32 mouse cellular contexts compared by ENCODE assay signal in genomic region chr1:171568436-171568835, GRCm38 (mm10). TPM values are rescaled to one million over a fixed set of nuclear protein-coding genes. Genes with fewer than 3 reads are reported as not detected.
A peak's percentile ranks its signal among the peaks of the same experiment; 100 is the strongest.
DNase-seq lines count a peak whose midpoint lies in the region; TF ChIP-seq lines count a peak whose summit lies in the region.
"Had no signal": no experiment of that assay in that cellular context is flagged by ENCODE, and none has a peak within 500 bp of the region (broad histone marks: within the 10 kb centered on the region; RNA-seq: fewer than 3 reads in every experiment).

No protein-coding gene starts in this region.

- TF ChIP-seq CTCF in left cerebral cortex, adult 2 months (IDR thresholded peaks at IDR 0.05) = peak; percentile 17; the same call in 1 of the 2 replicates

- peak in 1 of 2 experiments; percentile 9 for DNase-seq in left cerebral cortex, adult 2 months (ENCODE audit: extremely low spot score in 1 of 2, low spot score in 2 of 2)
- DNase-seq in left cerebral cortex, postnatal 25 days (ENCODE audit: low spot score in 2 of 2) = no peak
- DNase-seq in A20 (ENCODE audit: low read depth, low spot score) (peak; percentile 81), NIH3T3 (ENCODE audit: low read depth) (peak; percentile 15)
- DNase-seq in cerebellum, postnatal 25 days = no peak
- no peak for DNase-seq in frontal cortex, postnatal 14 days (ENCODE audit: low spot score in 2 of 2)
- DNase-seq: adrenal gland, postnatal 25 days; cerebellum, adult 11-12 months; cerebellum, adult 9-11 months; forebrain, postnatal 0 days; gastrocnemius, postnatal 10 days; heart, postnatal 14 days; kidney, adult 9 months; kidney, postnatal 25 days; layer of hippocampus, postnatal 36 days; liver; lung, adult 2 months; lung, postnatal 10 days; midbrain, embryonic 14.5 days; right cerebral cortex, postnatal 4 days; thymus, adult 18-20 months; thymus, postnatal 25 days had no signal

- intact Hi-C loops in left cerebral cortex, adult 2 months (cut with DNase I) = loop anchor here (5.0 to 10.0 kb wide), 2 partner anchors 66 to 204 kb away; partner anchors contain the start of genes Alyref2 and Klhdc9
- intact Hi-C loops in left cerebral cortex, postnatal 25 days (cut with DNase I) = loop anchor here (5.0 kb wide), 2 partner anchors 66 to 89 kb away; partner anchors contain the start of gene Alyref2

- no peak overlapping the region for H3K4me3 ChIP-seq in left cerebral cortex, adult 2 months
- H3K4me3 ChIP-seq: embryonic facial prominence, embryonic 10.5 days; embryonic facial prominence, embryonic 15.5 days; forebrain, embryonic 12.5 days had no signal

- no peak overlapping the region for H3K27ac ChIP-seq in left cerebral cortex, adult 2 months
- H3K27ac ChIP-seq: embryonic facial prominence, embryonic 10.5 days; embryonic facial prominence, embryonic 15.5 days; forebrain, embryonic 12.5 days; liver, embryonic 14.5 days; stomach, postnatal 0 days had no signal

RNA-seq across cellular contexts. Expression of gene Cd244a, which starts 9.4 kb away (rescaled TPM):
- total RNA-seq in left cerebral cortex, adult 2 months (2021) = not detected
- not detected for total RNA-seq in left cerebral cortex, postnatal 25 days (2021)
- total RNA-seq: forebrain, postnatal 0 days; layer of hippocampus, adult 18-20 months; layer of hippocampus, postnatal 36 days; left cerebral cortex, postnatal 10 days had no signal

RNA-seq across cellular contexts. Expression of gene Itln1, which starts 33.3 kb away (rescaled TPM):
- not detected for total RNA-seq in left cerebral cortex, adult 2 months (2021)
- total RNA-seq in left cerebral cortex, postnatal 25 days (2021) = not detected
- total RNA-seq: adrenal gland, adult 18-20 months; adrenal gland, postnatal 25 days; common myeloid progenitor, adult 5-6 weeks; forebrain, postnatal 0 days; gastrocnemius, postnatal 10 days; heart, postnatal 14 days; layer of hippocampus, adult 18-20 months; layer of hippocampus, postnatal 36 days; left cerebral cortex, postnatal 10 days; neutrophil, adult 5-6 weeks had no signal

RNA-seq across cellular contexts. Expression of gene Ly9, which starts 38.8 kb away (rescaled TPM):
- not detected for total RNA-seq in left cerebral cortex, adult 2 months (2021)
- not detected for total RNA-seq in left cerebral cortex, postnatal 25 days (2021)
- total RNA-seq: forebrain, postnatal 0 days; layer of hippocampus, postnatal 36 days; left cerebral cortex, postnatal 10 days had no signal

Comparison
In these comparisons a context has a peak if more than half of its experiments do, and no peak if none do; other contexts are left out.
1. DNase-seq: peak in A20 (single experiment) and NIH3T3 (single experiment); none in left cerebral cortex, postnatal 25 days (0 of 2), cerebellum, postnatal 25 days (0 of 2) and frontal cortex, postnatal 14 days (0 of 2).